Mouse (Mus musculus): ENCODE data around the gene Nup62. TPM values are rescaled to one million over a fixed set of nuclear protein-coding genes. Genes with fewer than 3 reads are reported as not detected.

Gene Nup62
- polyA plus RNA-seq, 1 experiment from 2014 or later = 74.7 TPM

GRCm38 (mm10) chr7:44839491-44840191 lies 23.8 kb downstream of the Nup62 start:
- WGBS = 2% methylated on average over 58 of the region's 58 CpGs
- peak overlapping the region; percentile 23 for H3K4me3 ChIP-seq
- H3K4me1 ChIP-seq = peaks cover 14% of the 10 kb centered on the region
- no peak overlapping the region for H3K27ac ChIP-seq
- peaks cover 45% of the 10 kb centered on the region for H3K27me3 ChIP-seq (replicated peaks)
- H3K9ac ChIP-seq = peak overlapping the region; percentile 40; the same call in 1 of the 2 replicates
- no peaks in the 10 kb centered on the region for H3K9me3 ChIP-seq
- H3K36me3 ChIP-seq = peaks cover 43% of the 10 kb centered on the region
- ATAC-seq (ENCODE audit: low FRiP score, low read depth) = peak; percentile 62
- peak overlapping the region; percentile 60 for H3K4me2 ChIP-seq (replicated peaks)

- WGBS = 51% methylated on average over 14 of the region's 14 CpGs
These were observed 24.5 kb downstream of the Nup62 start for GRCm38 (mm10) chr7:44840426-44840825.

GRCm38 (mm10) chr7:44841825-44842463 lies 26.1 kb downstream of the Nup62 start:
- no peak overlapping the region for H3K4me2 ChIP-seq (replicated peaks)
- no peak overlapping the region for H3K27ac ChIP-seq
- H3K4me3 ChIP-seq = no peak overlapping the region
- H3K9ac ChIP-seq = no peak overlapping the region
- no peaks in the 10 kb centered on the region for H3K9me3 ChIP-seq
- 92% methylated on average over 8 of the region's 8 CpGs for WGBS
- no peak for ATAC-seq (ENCODE audit: low FRiP score, low read depth)
- peaks cover 45% of the 10 kb centered on the region for H3K27me3 ChIP-seq (replicated peaks)
- peaks cover 14% of the 10 kb centered on the region for H3K4me1 ChIP-seq
- peaks cover 66% of the 10 kb centered on the region for H3K36me3 ChIP-seq

More at GRCm38 (mm10) chr7:44840426-44840825, 24.5 kb downstream of the Nup62 start:
- no peak for ATAC-seq (ENCODE audit: low FRiP score, low read depth)
- Histone ChIP-seq H3K4me3 (peak overlapping the region; percentile 23; the same call in 1 of the 2 replicates), H3K4me1 (peaks cover 14% of the 10 kb centered on the region), H3K36me3 (peaks cover 51% of the 10 kb centered on the region), H3K4me2 (replicated peaks) (peak overlapping the region; percentile 60; the same call in 1 of the 2 replicates), H3K27ac (no peak overlapping the region), H3K9ac (no peak overlapping the region), H3K27me3 (replicated peaks) (peaks cover 45% of the 10 kb centered on the region), H3K9me3 (no peaks in the 10 kb centered on the region)

GRCm38 (mm10) chr7:44845006-44845405 lies 29.1 kb downstream of the Nup62 start:
- no peak overlapping the region for H3K9ac ChIP-seq
- peaks cover 66% of the 10 kb centered on the region for H3K36me3 ChIP-seq
- H3K4me1 ChIP-seq = peaks cover 19% of the 10 kb centered on the region
- H3K4me3 ChIP-seq = no peak overlapping the region
- H3K27ac ChIP-seq = no peak overlapping the region
- no peak overlapping the region for H3K4me2 ChIP-seq (replicated peaks)
- WGBS = 93% methylated on average over 10 of the region's 10 CpGs
- no peak for ATAC-seq (ENCODE audit: low FRiP score, low read depth)
- H3K27me3 ChIP-seq (replicated peaks) = peaks cover 24% of the 10 kb centered on the region
- no peaks in the 10 kb centered on the region for H3K9me3 ChIP-seq

GRCm38 (mm10) chr7:44846804-44847203 lies 30.9 kb downstream of the Nup62 start:
- Histone ChIP-seq H3K9ac (no peak overlapping the region), H3K4me1 (peaks cover 30% of the 10 kb centered on the region), H3K4me3 (no peak overlapping the region), H3K9me3 (no peaks in the 10 kb centered on the region), H3K27me3 (replicated peaks) (peaks cover 7% of the 10 kb centered on the region; the same call in 1 of the 2 replicates), H3K36me3 (peaks cover 52% of the 10 kb centered on the region), H3K27ac (no peak overlapping the region), H3K4me2 (replicated peaks) (no peak overlapping the region)
- WGBS = 93% methylated on average over 7 of the region's 7 CpGs
- ATAC-seq (ENCODE audit: low FRiP score, low read depth) = no peak

- Histone ChIP-seq H3K9me3 (no peaks in the 10 kb centered on the region), H3K4me3 (peak overlapping the region; percentile 84), H3K27me3 (replicated peaks) (no peaks in the 10 kb centered on the region), H3K9ac (peak overlapping the region; percentile 49), H3K27ac (no peak overlapping the region), H3K36me3 (peaks cover 46% of the 10 kb centered on the region), H3K4me1 (peaks cover 32% of the 10 kb centered on the region), H3K4me2 (replicated peaks) (peak overlapping the region; percentile 88)
- ATAC-seq (ENCODE audit: low FRiP score, low read depth) = no peak
- WGBS = 82% methylated on average over 5 of the region's 5 CpGs
These were observed 31.9 kb downstream of the Nup62 start for GRCm38 (mm10) chr7:44847772-44848171.

- H3K36me3 ChIP-seq = peaks cover 41% of the 10 kb centered on the region
These were observed 32.9 kb downstream of the Nup62 start, which contains the start of the genes Akt1s1 and Tbc1d17 for GRCm38 (mm10) chr7:44848561-44849415. Gene Akt1s1, plus strand, starts transcription at chr7:44848991. Gene Tbc1d17, minus strand, starts transcription at chr7:44849079.

GRCm38 (mm10) chr7:44849416-44850111 lies 33.7 kb downstream of the Nup62 start:
- Histone ChIP-seq H3K4me3 (peak overlapping the region; percentile 84), H3K4me1 (peaks cover 49% of the 10 kb centered on the region), H3K36me3 (peaks cover 33% of the 10 kb centered on the region), H3K27me3 (replicated peaks) (no peaks in the 10 kb centered on the region), H3K27ac (peak overlapping the region; percentile 81), H3K4me2 (replicated peaks) (peak overlapping the region; percentile 88), H3K9me3 (no peaks in the 10 kb centered on the region), H3K9ac (peak overlapping the region; percentile 83)
- ATAC-seq (ENCODE audit: low FRiP score, low read depth) = peak; percentile 73
- under 1% methylated on average over 41 of the region's 41 CpGs for WGBS

More at GRCm38 (mm10) chr7:44848561-44849415, 32.9 kb downstream of the Nup62 start, which contains the start of the genes Akt1s1 and Tbc1d17:
- Histone ChIP-seq H3K4me1 (peaks cover 42% of the 10 kb centered on the region), H3K27me3 (replicated peaks) (no peaks in the 10 kb centered on the region), H3K9ac (peak within 1 kb of the TSS; percentile 83), H3K4me3 (peak within 1 kb of the TSS; percentile 84), H3K9me3 (no peaks in the 10 kb centered on the region), H3K27ac (peak within 1 kb of the TSS; percentile 81), H3K4me2 (replicated peaks) (peak within 1 kb of the TSS; percentile 88)
- under 1% methylated on average over 54 of the region's 54 CpGs for WGBS
- ATAC-seq (ENCODE audit: low FRiP score, low read depth) = peak; percentile 82

- Histone ChIP-seq H3K36me3 (peaks cover 27% of the 10 kb centered on the region), H3K27ac (peak overlapping the region; percentile 81; the same call in 1 of the 2 replicates), H3K27me3 (replicated peaks) (no peaks in the 10 kb centered on the region), H3K9me3 (no peaks in the 10 kb centered on the region), H3K9ac (peak overlapping the region; percentile 83), H3K4me3 (peak overlapping the region; percentile 84), H3K4me1 (peaks cover 55% of the 10 kb centered on the region), H3K4me2 (replicated peaks) (peak overlapping the region; percentile 88)
- peak; percentile 41 for ATAC-seq (ENCODE audit: low FRiP score, low read depth)
- under 1% methylated on average over 33 of the region's 33 CpGs for WGBS
These were observed 34.3 kb downstream of the Nup62 start for GRCm38 (mm10) chr7:44850146-44850545.

GRCm38 (mm10) chr7:44850789-44851624 lies 35.1 kb downstream of the Nup62 start:
- Histone ChIP-seq H3K9ac (peak overlapping the region; percentile 83), H3K27me3 (replicated peaks) (no peaks in the 10 kb centered on the region), H3K4me3 (peak overlapping the region; percentile 84), H3K4me2 (replicated peaks) (peak overlapping the region; percentile 88), H3K36me3 (peaks cover 19% of the 10 kb centered on the region), H3K9me3 (no peaks in the 10 kb centered on the region), H3K27ac (no peak overlapping the region), H3K4me1 (peaks cover 58% of the 10 kb centered on the region)
- 83% methylated on average over 8 of the region's 8 CpGs for WGBS
- ATAC-seq (ENCODE audit: low FRiP score, low read depth) = no peak
